Mouse (Mus musculus) kidney, adult 11 months (tissue): ENCODE measurements at regions not wholly inside any gene's neighbourhood (a gene's known extent, or its start where the extent isn't known, plus 50 kb on each side); places are given as distances from the start of the nearest gene placed in this dataset.

Experiments used
- DNase-seq: peaks from one replicate; pipeline ENCODE4 v3.0.0; 2022

DNA sequence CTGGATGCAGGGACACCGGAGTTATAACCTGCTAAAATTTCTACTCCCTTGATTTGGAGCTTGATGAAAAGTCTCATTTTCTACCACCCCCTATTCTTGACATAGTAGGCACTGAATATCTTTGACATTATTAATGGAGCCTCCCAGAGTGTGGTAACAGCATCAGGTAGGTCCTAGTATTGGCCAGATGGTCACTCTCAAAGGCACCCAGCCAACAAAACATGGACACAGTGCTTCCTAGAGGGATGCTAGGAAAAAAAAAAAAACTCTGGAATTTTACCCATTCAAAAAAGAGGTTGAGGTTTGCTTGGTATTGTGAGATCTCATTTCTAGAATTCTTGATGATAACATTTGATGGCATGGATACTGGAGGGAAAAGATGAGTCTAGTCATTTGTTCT lies 740.8 kb downstream of the Epm2a start:
- no peak for DNase-seq

DNA sequence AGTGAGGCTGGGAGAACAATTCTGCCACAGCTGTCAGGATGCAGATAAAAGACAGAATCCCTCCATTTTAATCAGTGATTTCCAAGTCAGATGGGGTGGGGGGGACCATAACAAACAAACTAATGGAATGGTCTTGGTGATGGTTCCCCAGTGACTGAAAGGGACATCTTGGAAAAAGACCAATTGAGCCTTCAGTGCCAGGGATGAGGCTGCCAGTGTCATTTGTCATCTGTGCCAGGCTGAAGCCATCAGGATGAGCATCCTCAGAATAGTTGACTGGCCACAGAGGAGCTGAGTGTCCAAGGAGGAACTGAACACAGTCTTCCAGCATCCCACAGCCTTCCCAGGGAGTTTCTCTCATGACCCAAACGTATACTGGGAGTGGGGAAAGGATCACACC lies 749.3 kb downstream of the Epm2a start:
- DNase-seq = no peak

DNA sequence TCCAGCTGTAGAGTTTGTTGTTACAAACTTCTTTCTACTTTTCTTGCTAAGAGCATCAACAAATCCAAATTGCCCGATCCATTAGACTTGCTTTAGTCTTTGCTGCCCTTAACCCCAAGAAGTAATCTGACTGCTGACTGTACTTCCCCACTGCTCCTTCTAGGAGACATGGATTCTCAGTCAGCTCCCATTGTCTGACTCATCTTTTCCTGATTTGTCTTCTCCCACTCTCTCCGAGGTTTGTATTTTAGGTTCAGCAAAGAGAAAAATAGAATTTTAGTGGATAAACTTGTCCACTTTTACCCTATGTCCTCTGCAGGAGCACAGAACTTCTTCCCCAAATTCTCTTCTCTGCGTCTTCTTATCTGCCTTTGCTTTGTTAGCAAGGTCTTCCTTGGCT lies 753.5 kb downstream of the Epm2a start:
- DNase-seq = no peak

DNA sequence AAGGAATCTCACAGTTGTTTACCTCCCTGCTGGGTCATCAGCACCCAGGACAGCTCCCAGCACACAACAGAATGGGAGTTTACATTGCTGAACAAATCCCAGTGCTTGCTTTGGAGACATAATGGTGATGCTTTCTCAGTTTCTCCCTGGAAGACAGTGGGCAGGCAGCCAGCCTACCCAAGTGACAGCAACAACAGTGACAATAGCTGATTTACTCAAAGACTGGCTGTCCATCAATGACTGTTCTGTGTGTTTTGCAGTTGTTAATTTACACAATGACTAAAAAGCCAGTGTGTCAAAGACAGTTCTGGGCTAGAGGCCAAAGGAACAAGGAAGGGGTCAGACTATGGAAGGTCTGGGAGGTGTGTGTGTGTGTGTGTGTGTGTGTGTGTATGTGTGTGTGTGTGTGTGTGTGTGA lies 762.2 kb downstream of the Utrn start:
- no peak for DNase-seq

DNA sequence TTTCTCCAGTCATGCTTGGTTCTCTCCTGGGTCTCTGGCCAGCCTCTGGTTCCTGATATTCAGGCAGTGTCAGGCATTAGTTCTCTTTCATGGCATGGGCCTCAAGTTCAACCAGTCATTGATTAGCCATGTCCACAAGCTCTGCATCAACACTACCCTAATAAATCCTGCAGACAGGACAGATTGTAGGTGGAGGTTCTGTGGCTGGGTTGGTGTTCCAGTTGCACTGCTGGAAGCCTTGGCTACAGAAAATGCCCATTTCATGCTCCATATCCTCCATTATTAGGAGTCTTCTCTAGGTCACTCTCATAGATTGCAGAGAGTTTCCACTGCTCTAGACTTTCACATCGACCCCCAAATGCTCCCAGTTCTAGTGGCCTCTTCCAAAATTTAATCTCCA lies 757.4 kb downstream of the Utrn start:
- DNase-seq = no peak

DNA sequence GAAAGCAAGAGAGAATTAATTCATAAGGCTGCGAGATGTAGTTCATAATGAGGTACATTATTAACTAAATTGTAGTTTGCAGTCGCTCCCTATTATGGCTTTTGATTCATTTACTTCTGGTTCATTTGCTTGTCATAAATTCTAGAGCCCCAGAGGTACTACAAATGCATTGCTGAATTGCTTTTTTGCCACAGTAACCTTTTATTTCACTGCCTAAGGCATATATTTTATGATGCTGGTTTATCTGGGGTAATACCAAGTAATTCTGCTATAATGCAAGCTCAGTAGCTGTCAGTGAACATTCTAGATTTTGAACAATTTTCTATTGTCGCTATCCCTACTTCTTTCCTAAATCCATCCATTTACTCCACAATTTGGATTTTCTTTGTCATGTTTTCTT lies 753.4 kb downstream of the Utrn start:
- no peak for DNase-seq

DNA sequence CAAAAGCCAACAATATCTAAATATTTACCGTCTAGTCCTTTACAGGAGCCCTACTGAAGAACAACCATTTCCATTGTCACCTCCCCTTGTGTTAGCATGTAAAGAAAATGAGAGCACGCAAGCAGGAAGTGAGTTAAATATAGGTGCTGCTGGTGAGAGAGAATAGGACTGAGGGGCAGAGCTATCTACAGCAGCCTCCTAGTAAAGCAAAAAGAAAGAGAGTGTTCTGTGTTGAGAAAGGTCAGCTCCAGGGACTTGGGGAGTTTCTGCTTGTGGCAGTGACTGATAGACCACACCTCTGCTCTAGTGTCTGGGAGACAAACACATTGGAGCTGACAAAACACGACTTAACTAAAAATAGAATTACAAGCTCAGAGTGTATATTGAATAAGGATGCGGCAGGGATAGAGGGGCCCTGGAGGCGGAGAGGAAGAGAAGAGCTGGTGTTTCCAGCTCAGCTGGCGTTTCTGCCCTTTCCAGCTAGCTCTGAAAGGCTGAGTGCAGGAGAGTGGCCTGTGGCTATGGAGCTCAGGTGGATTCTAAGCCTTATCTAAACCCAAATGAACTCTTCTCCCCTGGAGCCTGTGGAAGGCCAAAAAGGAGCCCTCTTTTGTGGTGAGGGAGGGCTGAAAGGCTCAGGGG lies 752.4 kb downstream of the Utrn start:
- DNase-seq = no peak

DNA sequence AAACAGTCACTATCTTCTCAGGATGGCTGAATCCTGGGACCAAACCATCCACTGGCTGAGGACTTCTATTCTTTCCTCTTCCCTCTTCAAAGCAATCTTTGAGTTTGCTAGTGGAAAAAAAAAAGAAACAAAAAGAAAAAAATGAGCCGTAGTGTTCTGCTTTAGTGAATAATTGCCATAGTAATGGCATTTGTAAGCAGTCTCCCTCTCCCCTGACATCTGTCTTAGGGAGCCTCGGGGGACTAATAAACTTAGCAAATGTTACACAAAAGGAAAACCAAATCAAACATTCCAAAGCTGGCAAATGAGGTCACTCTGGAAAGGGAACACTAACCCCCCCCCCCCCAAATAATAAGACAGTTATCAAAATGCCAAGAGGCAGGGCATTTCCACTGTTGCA lies 744.9 kb downstream of the Utrn start:
- no peak for DNase-seq

DNA sequence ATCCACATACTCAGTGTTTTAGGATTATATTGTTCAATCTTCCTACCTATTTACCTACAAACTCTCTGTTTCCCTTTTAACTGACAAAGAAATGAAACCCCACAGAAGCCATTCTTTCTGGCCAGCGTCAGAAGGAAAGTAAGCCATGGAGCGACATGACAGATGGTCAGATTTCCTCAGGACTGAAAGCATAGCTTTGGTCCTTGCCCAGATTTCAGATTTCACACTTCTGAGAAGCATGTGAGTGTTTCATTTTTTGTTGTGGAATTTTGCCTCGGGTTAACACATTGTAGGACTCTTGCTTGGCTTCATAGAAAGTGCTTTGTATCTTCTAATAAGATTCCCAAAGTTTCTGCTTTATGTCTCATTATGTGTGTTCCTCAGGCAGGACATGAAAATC lies 739.7 kb downstream of the Utrn start:
- DNase-seq = no peak

DNA sequence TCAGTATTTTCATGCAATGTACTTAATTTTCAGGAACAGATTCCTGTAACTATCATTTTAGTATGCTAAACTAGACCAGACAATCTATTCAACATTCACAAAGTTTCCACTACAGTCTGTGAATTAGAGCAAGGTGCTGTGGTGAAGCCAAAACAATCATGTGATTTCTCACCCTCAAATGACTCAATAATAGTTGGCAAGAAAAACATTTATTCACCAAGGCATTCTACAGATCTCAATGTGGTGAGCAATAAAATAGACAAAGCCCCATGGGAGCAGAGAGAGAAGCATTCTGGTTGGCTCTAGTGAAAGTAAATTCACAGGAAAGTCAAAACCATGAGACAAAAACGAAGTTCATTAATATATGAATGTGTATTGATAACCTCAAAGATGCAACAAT lies 724.5 kb downstream of the Utrn start:
- DNase-seq = no peak

DNA sequence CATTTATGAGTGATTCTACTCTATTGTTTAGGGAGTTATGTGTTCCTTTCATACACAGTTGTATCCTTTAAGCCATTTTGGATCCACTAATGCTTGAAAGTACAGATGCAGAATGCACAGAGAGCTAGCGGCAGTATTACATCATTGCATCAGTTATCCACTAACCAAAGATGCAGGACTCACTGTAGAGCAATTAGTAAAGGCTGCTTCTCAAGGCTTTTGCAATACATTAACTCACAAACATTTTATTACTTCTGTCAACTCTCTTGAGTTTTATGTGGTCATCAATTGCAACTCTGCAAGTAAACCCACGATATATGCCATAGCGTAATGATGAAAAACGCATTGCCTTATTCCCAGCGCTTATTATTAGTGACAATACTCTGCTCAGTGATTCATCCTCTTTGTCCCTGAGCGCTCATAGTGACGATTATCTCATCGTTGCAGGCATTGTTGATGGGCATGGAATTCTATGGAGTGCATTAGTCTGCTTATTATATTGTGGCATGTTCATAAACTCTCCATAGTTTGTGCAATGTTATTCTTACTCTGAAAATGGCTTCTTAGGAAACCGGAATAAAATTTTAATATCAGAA lies 722.1 kb downstream of the Utrn start:
- DNase-seq = no peak

DNA sequence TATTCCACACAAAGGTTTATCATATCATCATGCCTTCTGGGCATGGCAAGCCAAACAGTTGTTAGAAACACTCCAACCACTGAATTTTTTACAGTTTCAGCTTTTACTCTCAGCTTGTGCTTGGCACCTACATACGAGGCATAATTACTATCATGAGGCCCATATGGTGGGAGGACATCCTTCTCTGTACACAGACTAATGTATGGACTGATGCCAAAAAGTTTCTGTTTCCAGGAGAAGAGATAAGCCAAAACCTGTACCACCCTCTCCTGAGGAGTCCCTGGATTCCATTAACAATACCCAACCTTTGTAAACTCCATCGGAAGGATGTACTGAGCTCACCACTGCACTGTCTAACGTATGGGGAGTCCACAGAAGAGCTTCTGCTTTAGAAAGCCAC lies 698.9 kb downstream of the Utrn start:
- DNase-seq = no peak

DNA sequence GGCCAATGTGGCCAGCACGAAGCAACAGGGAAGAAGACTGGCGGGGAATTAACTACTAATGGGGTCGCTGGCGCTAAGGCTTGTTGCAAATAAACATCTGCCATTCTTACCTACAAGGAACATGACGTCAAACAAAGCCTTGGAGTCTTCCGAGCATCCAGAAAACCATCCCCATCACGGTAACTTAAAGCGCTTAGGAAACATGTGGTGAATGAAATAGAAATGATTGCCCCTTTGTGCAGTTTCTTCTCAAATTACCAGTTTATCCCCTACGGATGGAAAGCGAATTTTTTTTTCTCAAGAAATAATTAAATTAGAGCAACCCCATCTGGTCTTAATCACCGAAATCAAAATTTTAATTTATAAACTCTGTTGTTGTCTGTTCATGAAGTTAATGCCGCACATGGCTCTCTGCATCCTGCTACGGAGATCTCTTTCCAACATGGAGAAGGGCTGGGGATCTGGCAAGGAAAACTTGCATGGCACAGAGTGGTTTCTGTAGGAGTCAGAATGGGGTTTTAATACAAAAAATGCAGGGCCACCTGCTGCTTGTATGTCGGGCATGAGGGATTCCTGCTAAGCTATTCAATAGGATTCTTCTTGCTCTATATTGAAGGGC lies 694.9 kb downstream of the Utrn start:
- DNase-seq = no peak

DNA sequence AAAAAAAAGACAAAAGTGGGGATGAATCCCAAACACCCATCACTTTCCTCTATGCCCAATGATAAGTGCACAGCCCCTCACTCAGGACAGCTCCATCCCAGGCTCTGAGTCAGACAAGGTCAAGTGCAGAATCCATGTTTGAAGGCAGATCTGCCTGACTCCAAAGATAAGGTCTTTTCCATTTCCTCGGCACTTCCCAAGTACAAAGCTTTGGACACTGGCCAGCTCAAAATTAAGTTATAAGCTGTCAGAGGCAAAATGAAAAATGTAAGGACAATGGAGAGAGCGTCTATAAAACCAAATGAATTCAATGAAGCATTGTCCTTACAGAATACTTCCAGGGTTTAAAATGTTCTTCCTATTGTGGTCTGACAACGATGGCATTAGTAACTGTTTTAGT lies 694.0 kb downstream of the Utrn start:
- no peak for DNase-seq

DNA sequence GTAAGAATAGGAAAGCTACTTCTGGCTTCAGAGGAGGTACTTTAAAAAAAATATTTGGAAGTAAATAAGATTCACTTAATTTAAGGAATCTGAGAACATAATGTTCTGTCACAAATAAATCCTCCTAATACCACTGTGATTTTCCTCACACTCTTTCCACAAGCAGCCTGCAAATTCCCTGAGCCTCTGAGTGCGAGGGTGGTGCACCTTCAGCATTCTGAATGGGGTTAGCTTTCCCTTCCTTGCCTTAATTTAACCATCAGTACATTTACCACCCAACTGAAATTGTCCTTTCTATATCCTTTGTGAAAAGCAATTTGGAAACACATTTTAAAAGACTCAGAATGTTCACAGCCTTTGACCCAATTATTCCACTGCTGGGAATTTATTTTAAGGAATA lies 691.7 kb downstream of the Utrn start:
- DNase-seq = no peak

DNA sequence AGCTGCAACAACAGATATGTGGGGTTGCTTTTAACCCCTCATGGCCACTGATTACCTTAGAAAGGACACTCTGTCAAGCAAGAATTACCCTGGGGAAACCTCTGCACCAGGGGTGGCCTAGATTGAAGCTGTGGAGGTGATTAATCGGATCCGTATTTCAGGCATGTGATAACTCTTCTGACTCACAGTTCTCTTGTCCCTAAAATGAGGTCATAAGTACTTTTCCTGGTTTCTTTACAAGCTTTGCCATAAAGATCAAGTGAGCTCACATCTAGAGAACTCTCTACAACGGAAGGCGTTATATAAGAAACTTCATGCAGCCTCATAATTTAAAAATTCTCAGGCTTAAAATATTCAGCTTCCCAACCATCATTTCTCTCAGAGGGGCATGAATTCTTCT lies 688.2 kb downstream of the Utrn start:
- no peak for DNase-seq

DNA sequence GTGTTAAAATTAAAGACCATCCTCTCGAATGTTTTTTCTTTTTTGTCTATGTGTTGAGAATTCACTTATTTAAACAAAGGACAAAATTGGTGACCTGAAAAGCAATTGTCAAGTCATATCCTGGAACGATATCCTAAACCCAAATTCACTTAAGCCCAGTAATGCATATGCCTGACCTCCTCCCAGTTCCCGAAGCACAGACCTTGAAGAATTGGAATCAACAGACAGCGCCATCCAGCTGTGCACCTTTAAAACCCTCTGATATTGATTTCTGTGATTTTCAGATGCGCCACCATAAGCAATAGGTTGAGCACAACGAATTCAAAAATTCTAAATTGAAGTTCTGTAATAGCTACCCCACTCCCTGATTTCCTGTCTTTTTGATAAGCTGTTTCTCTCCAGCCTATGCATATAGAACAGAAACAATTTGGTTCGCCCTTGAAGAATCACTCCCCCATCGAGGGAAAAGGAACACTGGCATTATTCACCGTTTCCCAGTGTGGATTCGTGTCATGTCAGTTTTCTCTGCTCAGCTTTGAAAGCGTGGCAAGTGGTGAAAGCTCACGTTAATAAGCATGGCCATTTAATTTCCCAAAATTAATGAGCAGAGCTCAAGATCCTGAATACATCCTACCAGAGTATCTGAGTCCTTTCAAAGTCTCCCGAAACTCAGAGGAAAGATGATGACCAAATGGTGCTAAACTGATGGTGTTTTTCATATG lies 682.1 kb downstream of the Utrn start:
- no peak for DNase-seq

DNA sequence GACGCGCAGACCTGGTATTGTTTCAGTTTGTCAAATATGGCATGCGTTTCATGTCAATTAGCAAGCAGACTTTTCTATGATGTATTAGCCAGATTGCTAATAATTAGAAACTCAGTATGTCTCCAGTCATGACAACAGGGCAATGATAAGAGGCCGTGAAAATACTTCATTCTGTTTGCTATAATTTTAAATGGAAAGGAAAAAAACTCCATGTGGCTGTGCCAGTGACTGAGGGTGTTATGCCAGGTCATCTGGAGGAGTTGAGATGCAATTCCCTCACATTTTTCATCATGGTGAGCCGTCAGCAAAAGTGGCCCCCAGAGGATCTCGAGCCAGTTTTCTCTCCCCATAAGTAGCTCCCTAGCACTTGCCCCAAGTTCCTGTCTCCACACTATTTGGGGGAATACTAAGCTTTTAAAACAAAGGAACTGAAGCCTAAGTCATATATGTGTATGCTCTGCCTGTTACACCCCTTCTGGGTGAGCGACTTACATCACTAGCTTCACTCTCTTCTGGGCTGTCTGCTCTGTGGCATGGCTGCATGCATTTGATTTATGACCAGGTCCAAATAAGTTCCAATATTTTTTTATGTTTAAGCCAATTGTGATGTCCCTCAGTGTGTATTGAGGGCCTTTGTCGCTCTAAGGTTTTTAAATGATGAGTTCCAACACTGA lies 681.4 kb downstream of the Utrn start:
- DNase-seq = no peak

DNA sequence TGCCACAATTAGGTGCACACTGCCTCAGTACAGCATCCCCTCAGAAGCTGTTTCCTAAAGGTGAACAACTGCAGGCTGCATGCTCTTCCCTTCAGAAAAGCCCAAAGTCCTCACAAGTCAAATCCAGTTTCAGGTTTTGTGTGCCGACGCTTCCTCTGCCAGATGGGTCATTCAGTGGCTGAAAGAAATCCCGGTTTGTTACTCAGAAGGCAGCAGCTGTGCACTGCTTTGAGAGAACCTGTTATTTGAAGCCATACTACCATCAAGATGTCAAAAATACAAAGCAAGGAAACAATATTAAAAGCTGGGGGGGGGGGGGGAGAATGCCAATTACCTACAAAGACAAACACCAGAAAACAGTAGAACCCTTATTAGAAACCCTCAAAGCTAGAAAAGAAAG lies 678.7 kb downstream of the Utrn start:
- DNase-seq = no peak

DNA sequence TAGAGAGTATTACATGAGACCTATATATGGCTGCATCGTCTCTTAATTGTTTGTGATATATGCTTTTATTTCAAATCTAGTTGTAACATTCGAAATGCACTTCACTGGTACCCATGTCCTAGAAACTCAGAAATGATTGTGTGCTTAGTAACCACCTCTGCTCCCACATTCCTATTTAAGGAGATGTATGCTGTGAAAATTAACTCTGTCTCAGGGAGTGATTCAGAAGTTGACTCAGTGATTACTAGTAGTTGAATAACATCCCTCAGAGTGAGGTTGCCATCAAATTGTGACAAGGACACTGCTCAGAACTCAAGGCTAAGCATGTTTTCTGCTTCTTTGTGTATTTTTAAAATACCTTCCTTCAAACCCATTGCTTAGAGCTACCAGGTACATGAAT lies 661.9 kb downstream of the Utrn start:
- DNase-seq = no peak

DNA sequence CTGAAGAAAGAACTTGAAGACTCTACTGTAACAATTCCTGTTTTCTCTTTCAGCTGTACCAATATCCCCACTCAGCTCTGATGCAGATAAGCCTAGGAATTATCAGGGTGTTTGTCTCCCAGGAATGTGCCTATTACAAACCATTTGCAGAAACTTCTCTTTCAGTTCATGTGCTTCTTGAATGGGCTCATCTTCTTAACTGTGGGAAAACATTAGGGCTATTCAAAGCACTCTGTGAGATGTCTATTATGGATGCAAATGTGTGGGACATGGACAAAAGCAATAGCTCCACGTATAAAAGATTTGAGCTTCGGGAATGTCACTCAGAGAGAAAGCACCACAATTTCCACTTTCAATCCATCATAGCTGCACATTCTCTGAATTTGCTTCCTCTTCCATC lies 659.0 kb downstream of the Utrn start:
- DNase-seq = no peak

DNA sequence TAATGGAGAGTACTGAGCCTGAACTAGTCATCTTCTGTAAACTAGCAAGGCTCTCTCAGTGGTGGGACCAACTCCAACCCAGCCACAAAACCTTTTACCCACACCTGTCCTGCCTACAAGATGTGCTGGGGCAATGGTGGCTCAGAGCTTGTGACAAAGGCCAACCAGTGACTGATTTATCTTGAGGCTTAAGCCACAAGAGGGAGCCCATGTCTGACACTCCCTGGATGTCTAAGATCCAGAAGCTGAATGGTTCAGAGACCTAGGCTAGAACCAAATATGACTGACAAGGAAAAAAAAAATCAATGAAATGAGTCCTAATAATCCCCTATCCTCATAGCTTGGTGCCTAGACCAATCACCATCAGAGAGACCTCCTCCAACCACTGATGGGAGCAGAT lies 650.3 kb downstream of the Utrn start:
- DNase-seq = no peak

DNA sequence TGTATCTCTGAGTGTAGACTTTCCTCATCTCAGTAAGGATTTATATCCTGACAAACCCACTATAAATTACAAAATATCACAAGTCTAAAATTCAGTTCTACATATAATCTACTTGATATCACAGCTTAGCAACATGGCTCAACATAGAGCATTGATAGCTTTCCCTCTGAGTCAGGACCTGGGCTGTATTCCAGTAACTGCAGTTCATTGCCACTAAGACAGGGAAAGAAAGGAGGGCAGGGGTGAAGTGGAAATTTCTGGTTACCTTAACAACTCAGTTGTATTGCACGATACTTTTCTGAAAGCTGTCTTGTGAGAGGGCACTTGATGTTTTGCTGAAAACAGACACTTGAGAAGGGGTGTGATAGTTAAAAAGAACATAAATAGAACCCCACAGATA lies 635.0 kb downstream of the Utrn start:
- no peak for DNase-seq

DNA sequence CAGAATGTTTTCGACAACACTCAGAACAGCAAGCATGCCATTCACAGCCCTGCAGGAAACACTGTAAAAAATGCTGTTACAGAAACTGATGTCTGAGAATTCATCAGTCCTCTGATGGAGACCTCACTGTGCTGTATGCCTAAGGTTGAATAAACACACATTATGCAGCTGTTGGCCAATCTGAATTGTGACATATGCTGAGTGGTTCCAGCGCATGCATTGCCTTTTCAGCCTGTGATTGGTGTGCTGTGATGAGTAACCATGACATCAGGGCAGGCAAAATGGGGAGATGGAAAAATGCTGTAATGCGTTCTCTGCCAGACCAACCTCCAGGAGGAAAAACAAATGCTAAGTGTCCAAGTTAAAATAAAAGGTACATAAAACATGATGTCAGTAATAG lies 620.3 kb downstream of the Utrn start:
- DNase-seq = no peak
